Mouse (Mus musculus) brain, embryonic 14.5 days (tissue): ENCODE data around the gene Tlx1.

Source experiments
- CTCF ChIP-seq: fragments of 200-500 bp; IDR thresholded peaks from 2 replicates; pipeline ENCODE4 v1.5.1; 2012; ENCODE audit warnings: inconsistent platforms, mild to moderate bottlenecking, moderate library complexity, borderline replicate concordance; ENCODE audit not compliant: insufficient read depth, insufficient read length; ENCODE audit errors: extremely low read depth
- POLR2A ChIP-seq: fragments of 200-500 bp; IDR thresholded peaks from 2 replicates; pipeline ENCODE4 v1.6.1; 2012; ENCODE audit warnings: mild to moderate bottlenecking, inconsistent platforms, borderline replicate concordance; ENCODE audit not compliant: poor library complexity, insufficient read depth, insufficient read length, severe bottlenecking; ENCODE audit errors: extremely low read depth

DNA sequence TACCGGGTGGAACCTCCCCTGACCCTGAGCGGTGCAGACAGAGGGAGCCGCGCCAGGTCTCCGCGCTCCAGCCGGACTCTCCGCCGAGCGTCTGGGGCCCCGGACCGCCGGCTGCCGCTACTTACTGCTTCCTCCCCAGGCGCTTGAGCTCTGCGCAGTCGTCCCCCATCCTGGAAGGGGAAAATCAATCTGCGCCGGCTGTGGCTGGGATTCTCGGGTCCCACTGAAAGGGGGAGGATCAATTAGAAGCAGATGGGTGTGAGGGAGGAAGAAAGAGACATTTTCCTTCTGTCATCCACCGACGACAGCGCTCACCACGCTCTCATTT lies 3.5 kb downstream of the Tlx1 start:
- TF ChIP-seq CTCF = no peak
- TF ChIP-seq POLR2A = no peak
